Mouse (Mus musculus) frontal cortex, postnatal 10 days (tissue): ENCODE measurements around the gene Opn4.

ENCODE experiments used
- DNase-seq, 2 experiments: peaks; one replicate each; pipeline ENCODE4 v3.0.0; 2022; ENCODE audit warnings: low spot score in 2 of 2, mixed read lengths in 1 of 2

Opn4 gene

DNA sequence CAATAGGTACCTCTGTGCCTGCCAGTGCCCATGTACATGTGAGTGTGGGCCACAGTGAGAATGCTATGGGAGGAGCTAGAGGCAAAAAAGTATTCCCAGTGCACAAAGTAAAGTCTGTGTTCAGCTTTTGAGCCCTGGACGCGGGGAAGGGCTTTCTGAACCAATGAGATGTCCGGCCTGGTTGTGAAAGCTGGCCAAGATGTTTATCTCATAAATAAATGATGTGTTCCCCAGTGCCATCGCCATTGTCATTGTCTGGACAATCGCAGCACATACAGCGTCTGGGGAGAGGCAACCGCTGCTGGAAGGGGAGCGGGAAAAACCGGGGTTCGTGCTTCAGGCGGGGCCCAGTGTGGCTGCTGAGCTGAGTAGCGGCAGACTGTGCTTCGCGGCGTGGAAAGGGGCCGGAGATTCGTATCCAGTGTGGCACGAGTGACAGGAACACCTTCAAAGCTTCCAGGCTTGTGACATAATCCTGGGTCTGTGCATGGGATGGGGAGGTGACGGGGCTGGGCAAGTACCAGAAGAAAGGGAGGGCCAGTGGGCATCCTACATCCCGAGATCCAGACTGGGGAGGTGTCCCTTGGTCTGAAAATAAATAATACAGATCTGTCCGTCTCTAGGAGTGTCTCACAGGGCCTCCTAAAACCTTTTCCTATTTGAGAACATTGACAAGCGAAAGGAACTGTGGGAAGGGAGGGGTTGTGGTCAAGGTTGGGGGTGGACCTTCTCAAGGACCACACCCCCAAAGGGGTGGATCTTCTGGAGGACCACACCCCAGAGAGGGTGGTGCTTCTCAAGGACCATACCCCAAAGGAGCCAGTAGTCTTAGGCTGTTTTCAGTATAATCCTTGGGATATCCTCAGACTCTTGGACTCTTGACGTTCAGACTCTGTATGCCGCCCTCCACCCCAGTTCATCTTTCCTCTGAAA, 8.9 kb downstream of the Opn4 start:
- no peak for DNase-seq

- no peak for DNase-seq
These were observed 9.8 kb downstream of the Opn4 start for GRCm38 (mm10) chr14:34590017-34590570.

GRCm38 (mm10) chr14:34589185-34589713, 10.7 kb downstream of the Opn4 start:
- DNase-seq: no peak

DNA sequence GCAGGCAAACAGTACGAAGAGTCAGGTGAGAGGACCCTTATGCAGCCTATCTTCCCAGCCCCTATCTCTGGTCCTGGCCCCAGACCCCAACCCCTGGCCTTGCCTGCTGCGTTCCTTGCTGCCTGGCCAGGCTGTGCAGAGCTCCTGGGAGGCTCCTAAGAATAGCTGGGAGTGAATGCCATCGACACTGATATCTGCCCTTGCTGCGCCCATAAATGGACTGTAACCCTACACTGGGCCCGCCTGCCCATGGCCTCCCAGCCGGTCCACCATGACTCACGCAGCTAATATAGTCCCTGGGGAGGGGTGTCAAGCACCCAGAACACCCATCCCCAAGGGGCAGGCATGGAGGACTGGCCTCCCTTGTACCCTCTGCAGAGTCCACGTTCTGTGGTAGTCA, 11.4 kb downstream of the Opn4 start, which contains the start of gene Ldb3:
TSS of gene Ldb3 (minus strand) at position 185 of the 400 bp plus-strand sequence.
- DNase-seq: no peak

DNA sequence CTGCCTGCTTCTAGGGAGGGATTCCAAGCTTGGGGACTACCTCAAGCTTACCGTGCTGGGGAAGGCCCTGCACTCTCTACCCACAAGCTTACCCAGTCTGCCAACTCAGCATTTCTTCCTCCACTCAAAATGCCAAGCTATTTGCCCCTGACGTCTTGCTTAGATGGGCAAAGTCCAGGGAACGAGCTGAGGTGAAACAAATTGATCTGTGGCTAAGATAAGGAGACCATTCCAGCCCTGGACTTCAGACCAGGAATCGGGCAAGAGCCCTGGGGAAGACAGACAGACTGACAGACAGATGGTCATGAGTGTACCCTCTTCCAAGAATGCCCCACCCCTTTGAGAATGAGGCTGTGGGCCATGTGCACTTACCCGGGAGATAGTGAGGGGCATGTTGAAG, 11.9 kb downstream of the Opn4 start:
- no peak for DNase-seq

- no peak for DNase-seq
These were observed 13.1 kb downstream of the Opn4 start for GRCm38 (mm10) chr14:34586871-34587270.

DNA sequence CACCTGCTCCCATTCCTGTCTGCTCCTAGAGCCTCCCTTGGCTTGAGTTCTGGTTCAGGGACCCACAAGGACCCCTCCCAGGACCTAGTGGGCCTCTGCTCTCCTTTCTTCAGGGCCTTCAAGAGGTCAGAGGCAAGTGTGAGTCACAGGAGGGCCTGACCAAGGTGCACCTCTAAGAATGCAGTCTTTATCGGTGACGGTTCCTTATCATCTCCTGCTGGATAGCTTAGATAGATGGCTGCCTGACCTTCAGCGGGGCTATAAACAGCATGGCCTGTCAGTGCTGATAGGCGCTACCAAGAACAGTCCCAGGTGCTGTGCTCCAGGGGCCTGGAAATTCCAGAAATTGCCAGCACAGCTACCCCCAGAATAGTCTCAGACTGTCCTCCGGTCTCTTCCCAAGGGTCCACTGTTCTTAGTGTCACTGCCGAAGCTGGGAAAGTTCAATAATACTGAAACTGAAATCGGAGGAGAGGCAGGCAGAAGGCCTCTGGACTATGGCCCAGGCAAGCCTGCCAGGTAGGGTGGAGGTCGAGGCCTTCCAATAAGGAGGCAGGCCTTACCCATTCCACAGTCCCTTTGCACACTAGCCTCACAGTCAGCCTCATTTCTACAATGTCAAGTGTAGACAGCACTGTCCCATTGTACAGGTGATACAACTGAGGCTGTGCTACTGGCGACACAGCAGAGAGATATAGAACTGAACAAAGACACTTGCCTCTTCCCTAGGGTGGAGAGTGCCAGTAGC, 14.4 kb downstream of the Opn4 start:
- no peak for DNase-seq

DNA sequence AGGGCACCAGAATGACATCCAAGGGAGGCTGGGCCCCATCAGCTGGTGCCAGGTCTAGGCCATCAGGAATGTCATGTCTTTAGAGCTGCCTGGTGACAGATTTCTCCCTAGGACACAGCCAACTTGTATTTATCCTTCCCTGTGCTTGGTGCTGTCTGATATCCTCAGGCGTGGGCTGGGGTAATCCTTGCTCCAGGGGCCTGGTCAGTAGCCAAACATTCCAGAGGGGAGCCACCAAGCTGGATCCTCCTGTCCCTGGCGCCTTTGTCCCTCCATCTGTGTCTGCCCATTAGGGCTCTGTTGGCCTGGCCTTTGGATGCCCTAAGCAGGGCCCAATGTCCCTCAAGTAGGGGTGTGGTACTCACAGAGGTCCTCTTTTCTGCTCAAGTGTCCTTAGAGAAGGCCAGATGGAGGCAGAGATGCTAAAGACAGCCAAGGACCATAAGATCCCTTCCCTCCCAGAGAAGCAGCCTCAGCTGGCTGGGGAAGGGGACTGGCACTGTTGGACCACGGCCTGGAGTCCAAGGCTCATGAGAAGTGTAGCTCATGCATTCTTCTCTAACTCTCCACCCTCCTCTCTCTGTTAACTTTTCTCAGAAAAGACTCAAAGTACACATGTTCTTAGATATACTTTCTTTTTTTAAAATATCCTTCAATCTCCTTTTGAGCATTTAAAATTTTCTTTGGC, 17.1 kb downstream of the Opn4 start:
- DNase-seq: no peak

DNA sequence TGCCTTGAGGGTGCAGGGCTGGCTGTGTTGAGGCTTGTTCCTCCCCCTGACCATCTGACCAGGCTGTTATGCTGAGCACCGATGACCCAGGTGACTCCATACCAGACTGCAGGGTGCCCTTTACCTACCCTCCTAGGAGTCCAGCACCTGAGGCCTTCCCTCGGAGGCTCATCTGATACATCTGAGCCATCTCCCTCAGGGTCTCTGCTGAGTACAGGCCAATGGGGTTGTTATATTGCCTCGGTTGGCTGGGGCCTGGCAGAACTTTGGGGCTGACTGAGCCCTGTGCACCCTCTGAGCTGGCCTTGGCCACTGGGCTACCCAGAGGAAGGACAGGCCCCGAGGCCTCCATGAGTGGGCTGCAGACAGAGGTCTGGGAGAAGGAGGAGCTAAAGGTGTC, 23.1 kb downstream of the Opn4 start:
- DNase-seq: no peak

- DNase-seq: no peak
These were observed 25.9 kb downstream of the Opn4 start for GRCm38 (mm10) chr14:34574068-34574467.

DNA sequence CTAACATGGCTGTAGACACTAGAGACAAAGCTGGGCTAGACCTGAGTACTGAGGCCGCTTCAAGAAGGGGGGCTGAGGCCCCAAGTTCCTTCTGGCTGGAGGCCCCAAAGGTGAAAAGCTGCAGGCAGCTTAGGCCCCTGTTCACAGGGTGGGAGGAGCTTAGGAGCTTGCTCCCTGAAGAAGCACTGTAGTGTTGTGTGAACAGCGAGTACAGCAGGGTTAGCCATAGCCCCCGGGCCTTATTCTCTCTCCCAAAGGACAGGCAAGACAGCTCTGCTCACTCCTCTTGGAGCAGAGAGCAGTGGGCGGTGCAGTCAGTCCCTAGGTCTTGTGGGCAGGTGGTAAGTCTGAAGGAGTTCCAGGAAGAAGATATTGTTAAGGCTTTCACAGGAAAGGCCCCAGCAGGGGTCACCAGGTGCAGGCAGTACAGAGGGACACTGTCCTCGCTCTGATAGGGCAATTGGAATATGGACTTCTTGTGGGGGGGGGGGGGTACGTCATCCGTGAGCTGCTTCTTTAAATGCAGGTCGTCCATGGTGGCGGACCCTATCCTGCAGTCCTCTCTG, 26.5 kb downstream of the Opn4 start:
- DNase-seq: no peak

- no peak for DNase-seq
These were observed 28.1 kb downstream of the Opn4 start for GRCm38 (mm10) chr14:34571610-34572387.

DNA sequence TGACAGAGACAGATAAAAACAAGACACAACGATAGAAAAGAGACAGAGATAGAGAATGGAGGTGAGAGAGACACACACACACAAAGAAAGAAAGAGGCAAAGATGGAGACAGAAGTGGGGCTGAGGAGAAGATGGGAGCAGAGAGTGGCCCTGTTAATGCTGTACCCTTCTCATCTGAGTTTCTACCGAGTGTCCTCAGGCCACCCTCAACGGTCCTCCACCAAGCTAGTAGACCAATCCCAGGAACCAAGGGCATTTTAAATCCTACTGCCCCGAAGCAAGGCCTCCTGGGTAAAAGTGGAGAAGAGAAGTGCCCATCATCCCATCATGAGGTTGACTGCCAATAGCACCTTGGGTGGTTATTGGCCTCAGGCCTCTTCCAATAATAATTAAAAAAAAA, 29.0 kb downstream of the Opn4 start:
- no peak for DNase-seq

DNA sequence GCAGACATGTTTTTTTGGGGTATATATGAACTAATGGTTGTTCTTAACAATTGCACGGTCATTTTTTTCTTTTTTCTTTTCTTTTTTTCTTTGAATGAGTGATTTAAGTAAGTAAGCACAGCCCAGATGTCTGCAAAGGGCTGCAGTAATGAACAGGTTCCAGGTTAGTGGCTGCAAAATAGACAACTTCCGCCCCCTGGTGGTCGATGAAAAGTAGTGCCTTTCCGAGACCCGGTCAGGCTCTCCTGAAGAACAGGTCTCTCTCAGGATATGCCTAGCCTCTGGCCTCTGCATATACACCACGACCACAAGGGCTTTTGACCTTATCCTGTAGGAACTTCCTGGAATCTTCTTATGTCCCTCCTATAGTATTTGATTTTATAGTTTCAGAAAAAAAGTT, 29.6 kb downstream of the Opn4 start:
- peak; percentile 44 to 80 for DNase-seq

GRCm38 (mm10) chr14:34569534-34570194, 30.3 kb downstream of the Opn4 start:
- no peak for DNase-seq

DNA sequence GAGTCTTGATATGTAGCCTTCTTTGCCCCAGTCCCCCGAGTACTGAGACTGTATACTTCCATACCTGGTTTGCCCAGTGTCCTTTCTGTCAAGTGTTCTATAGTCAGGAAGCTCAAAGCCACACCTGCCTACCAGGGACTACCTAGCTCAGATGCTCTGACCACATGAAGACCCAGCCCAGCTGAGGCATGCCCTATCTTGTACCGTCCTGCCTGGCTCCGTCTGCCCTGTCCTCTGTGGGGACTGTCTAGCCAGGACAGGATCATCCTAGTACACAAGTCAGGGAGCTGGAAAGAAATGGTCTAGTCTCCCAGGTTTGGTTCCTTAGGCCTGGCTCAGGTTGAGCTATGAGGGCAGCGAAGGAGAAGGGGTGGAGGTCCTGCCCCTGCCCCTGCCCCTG, 31.3 kb downstream of the Opn4 start:
- no peak for DNase-seq

DNA sequence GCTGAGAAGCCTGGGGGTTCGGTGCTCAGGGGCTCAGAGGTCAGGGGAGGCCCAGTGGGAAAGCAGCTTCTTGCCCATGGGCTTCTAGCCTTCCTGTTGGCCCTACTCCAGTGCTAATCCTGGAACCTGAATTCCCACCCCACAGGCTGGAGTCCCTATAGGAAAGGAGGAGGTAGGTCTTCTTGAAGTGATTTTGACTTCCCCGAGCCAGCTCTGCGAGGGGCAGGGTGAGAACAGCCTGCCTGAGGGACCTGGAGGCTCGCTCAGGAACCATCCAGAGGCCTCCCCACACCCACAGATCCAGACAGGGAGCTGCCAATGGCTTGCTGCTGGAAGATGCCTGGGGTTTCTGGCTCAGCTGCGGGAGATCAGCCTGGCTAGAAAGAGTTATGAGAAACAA, 32.2 kb downstream of the Opn4 start:
- DNase-seq: no peak

GRCm38 (mm10) chr14:34566530-34566929, 33.4 kb downstream of the Opn4 start:
- DNase-seq: no peak

GRCm38 (mm10) chr14:34565711-34566110, 34.2 kb downstream of the Opn4 start:
- no peak for DNase-seq

DNA sequence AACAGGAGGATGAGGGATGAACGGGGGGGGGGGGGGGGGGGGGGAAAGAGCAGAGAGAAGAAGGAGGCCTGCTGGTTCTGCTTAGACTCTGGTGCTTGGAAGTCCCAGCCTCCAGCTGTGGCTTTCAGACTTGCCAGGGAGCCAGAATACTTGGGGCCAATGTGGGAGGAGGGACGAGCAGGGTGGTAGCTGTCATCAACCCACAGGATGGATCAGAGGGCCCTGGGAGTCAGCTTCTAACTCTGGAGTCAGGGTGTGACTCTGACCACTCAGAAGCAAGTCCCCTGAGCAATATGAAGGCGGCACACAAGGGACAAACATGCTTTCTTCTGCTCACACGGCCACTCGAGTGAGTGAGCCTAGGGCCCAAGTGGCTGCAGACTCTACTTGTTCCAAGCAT, 35.3 kb downstream of the Opn4 start:
- DNase-seq: no peak
